Mouse (Mus musculus): Measurements from ENCODE around the gene Nrd1. TPM values are rescaled to one million over a fixed set of nuclear protein-coding genes. Genes with fewer than 3 reads are reported as not detected.

Gene Nrd1
- 23.1 and 28.9 TPM in 2 replicates for polyA plus RNA-seq (2012)

- TF ChIP-seq GATA1 (IDR thresholded peaks at IDR 0.05; ENCODE audit: low read length) = no peak
Observed at GRCm38 (mm10) chr4:108999999-109000950, at the start of gene Nrd1. Gene Nrd1 (plus strand): TSS chr4:109000655.

GRCm38 (mm10) chr4:108951663-108952062 lies 48.8 kb upstream of the Nrd1 start:
- TF ChIP-seq GATA1 (IDR thresholded peaks at IDR 0.05; ENCODE audit: low read length) = no peak

GRCm38 (mm10) chr4:108959696-108960095 lies 40.8 kb upstream of the Nrd1 start:
- TF ChIP-seq GATA1 (IDR thresholded peaks at IDR 0.05; ENCODE audit: low read length) = no peak

- peak; percentile 35 for TF ChIP-seq GATA1 (IDR thresholded peaks at IDR 0.05; ENCODE audit: low read length)
Observed at GRCm38 (mm10) chr4:108960619-108961460, 39.6 kb upstream of the Nrd1 start.

GRCm38 (mm10) chr4:108963017-108963416 lies 37.4 kb upstream of the Nrd1 start:
- no peak for TF ChIP-seq GATA1 (IDR thresholded peaks at IDR 0.05; ENCODE audit: low read length)

- no peak for TF ChIP-seq GATA1 (IDR thresholded peaks at IDR 0.05; ENCODE audit: low read length)
Observed at GRCm38 (mm10) chr4:108969517-108969916, 30.9 kb upstream of the Nrd1 start.

GRCm38 (mm10) chr4:108971054-108971453 lies 29.4 kb upstream of the Nrd1 start:
- TF ChIP-seq GATA1 (IDR thresholded peaks at IDR 0.05; ENCODE audit: low read length) = no peak

- no peak for TF ChIP-seq GATA1 (IDR thresholded peaks at IDR 0.05; ENCODE audit: low read length)
Observed at GRCm38 (mm10) chr4:108976458-108977071, 23.9 kb upstream of the Nrd1 start.

GRCm38 (mm10) chr4:108986833-108987472 lies 13.5 kb upstream of the Nrd1 start:
- no peak for TF ChIP-seq GATA1 (IDR thresholded peaks at IDR 0.05; ENCODE audit: low read length)

- no peak for TF ChIP-seq GATA1 (IDR thresholded peaks at IDR 0.05; ENCODE audit: low read length)
Observed at GRCm38 (mm10) chr4:108987473-108987842, 13.0 kb upstream of the Nrd1 start.

- TF ChIP-seq GATA1 (IDR thresholded peaks at IDR 0.05; ENCODE audit: low read length) = no peak
Observed at GRCm38 (mm10) chr4:108989430-108989829, 11.0 kb upstream of the Nrd1 start.

GRCm38 (mm10) chr4:108990032-108990431 lies 10.4 kb upstream of the Nrd1 start:
- no peak for TF ChIP-seq GATA1 (IDR thresholded peaks at IDR 0.05; ENCODE audit: low read length)

GRCm38 (mm10) chr4:108990571-108990970 lies 9.9 kb upstream of the Nrd1 start:
- no peak for TF ChIP-seq GATA1 (IDR thresholded peaks at IDR 0.05; ENCODE audit: low read length)

- no peak for TF ChIP-seq GATA1 (IDR thresholded peaks at IDR 0.05; ENCODE audit: low read length)
Observed at GRCm38 (mm10) chr4:108991811-108992210, 8.6 kb upstream of the Nrd1 start.

- TF ChIP-seq GATA1 (IDR thresholded peaks at IDR 0.05; ENCODE audit: low read length) = no peak
Observed at GRCm38 (mm10) chr4:108992978-108993377, 7.5 kb upstream of the Nrd1 start.
